Mouse (Mus musculus): ENCODE data around the gene Rdh5. TPM values are rescaled to one million over a fixed set of nuclear protein-coding genes. Genes with fewer than 3 reads are reported as not detected.

Gene Rdh5
- polyA plus RNA-seq (2012; rRNA removed) = 37.0 and 45.7 TPM in 2 replicates

GRCm38 (mm10) chr10:128922822-128923012 lies at the start of gene Rdh5:
TSS of gene Rdh5 (minus strand) at chr10:128922888.
- WGBS = 7% methylated on average over 1 of the region's 1 CpGs
- TF ChIP-seq CTCF (IDR thresholded peaks at IDR 0.05; ENCODE audit: borderline replicate concordance, insufficient read depth, low read depth, low read length) (no peak), POLR2A (IDR thresholded peaks at IDR 0.05; ENCODE audit: borderline replicate concordance, insufficient read depth, low read length) (no peak)
- no peak for DNase-seq
- H3K4me1 ChIP-seq (ENCODE audit: control insufficient read depth, insufficient read depth, low read length) = peaks cover 42% of the 10 kb centered on the region
- H3K4me3 ChIP-seq (replicated peaks; ENCODE audit: insufficient read depth, low read depth, low read length) = peak within 1 kb of the TSS; percentile 69
- H3K27me3 ChIP-seq (ENCODE audit: control insufficient read depth, insufficient read depth, low read length) = no peaks in the 10 kb centered on the region
- peak within 1 kb of the TSS; percentile 93 for H3K27ac ChIP-seq (ENCODE audit: insufficient read depth, low read length)

- WGBS = 31% methylated on average over 1 of the region's 1 CpGs
- H3K4me1 ChIP-seq (ENCODE audit: control insufficient read depth, insufficient read depth, low read length) = no peaks in the 10 kb centered on the region
- no peak for TF ChIP-seq CTCF (IDR thresholded peaks at IDR 0.05; ENCODE audit: borderline replicate concordance, insufficient read depth, low read depth, low read length)
- no peak for TF ChIP-seq POLR2A (IDR thresholded peaks at IDR 0.05; ENCODE audit: borderline replicate concordance, insufficient read depth, low read length)
- DNase-seq = no peak
- no peak overlapping the region for H3K27ac ChIP-seq (ENCODE audit: insufficient read depth, low read length)
- H3K27me3 ChIP-seq (ENCODE audit: control insufficient read depth, insufficient read depth, low read length) = no peaks in the 10 kb centered on the region; the same call in 1 of the 2 replicates
- no peak overlapping the region for H3K4me3 ChIP-seq (replicated peaks; ENCODE audit: insufficient read depth, low read depth, low read length)
Measured at GRCm38 (mm10) chr10:128970740-128971250, 48.1 kb upstream of the Rdh5 start.

- no peaks in the 10 kb centered on the region for H3K4me1 ChIP-seq (ENCODE audit: control insufficient read depth, insufficient read depth, low read length)
- no peak for TF ChIP-seq CTCF (IDR thresholded peaks at IDR 0.05; ENCODE audit: borderline replicate concordance, insufficient read depth, low read depth, low read length)
- no peak for TF ChIP-seq POLR2A (IDR thresholded peaks at IDR 0.05; ENCODE audit: borderline replicate concordance, insufficient read depth, low read length)
- 31% methylated on average over 1 of the region's 1 CpGs for WGBS
Measured at GRCm38 (mm10) chr10:128968341-128968749, 45.7 kb upstream of the Rdh5 start.

GRCm38 (mm10) chr10:128965871-128966270 lies 43.2 kb upstream of the Rdh5 start:
- no peak for DNase-seq
- H3K27me3 ChIP-seq (ENCODE audit: control insufficient read depth, insufficient read depth, low read length) = no peaks in the 10 kb centered on the region; the same call in 1 of the 2 replicates
- no peak overlapping the region for H3K4me3 ChIP-seq (replicated peaks; ENCODE audit: insufficient read depth, low read depth, low read length)
- no peaks in the 10 kb centered on the region for H3K4me1 ChIP-seq (ENCODE audit: control insufficient read depth, insufficient read depth, low read length)
- WGBS = 81% methylated on average over 6 of the region's 6 CpGs
- no peak for TF ChIP-seq POLR2A (IDR thresholded peaks at IDR 0.05; ENCODE audit: borderline replicate concordance, insufficient read depth, low read length)
- TF ChIP-seq CTCF (IDR thresholded peaks at IDR 0.05; ENCODE audit: borderline replicate concordance, insufficient read depth, low read depth, low read length) = no peak
- no peak overlapping the region for H3K27ac ChIP-seq (ENCODE audit: insufficient read depth, low read length)

More at GRCm38 (mm10) chr10:128968341-128968749, 45.7 kb upstream of the Rdh5 start:
- DNase-seq = no peak
- Histone ChIP-seq H3K27ac (ENCODE audit: insufficient read depth, low read length) (no peak overlapping the region), H3K27me3 (ENCODE audit: control insufficient read depth, insufficient read depth, low read length) (no peaks in the 10 kb centered on the region; the same call in 1 of the 2 replicates), H3K4me3 (replicated peaks; ENCODE audit: insufficient read depth, low read depth, low read length) (no peak overlapping the region)

GRCm38 (mm10) chr10:128964961-128965360 lies 42.3 kb upstream of the Rdh5 start:
- TF ChIP-seq CTCF (IDR thresholded peaks at IDR 0.05; ENCODE audit: borderline replicate concordance, insufficient read depth, low read depth, low read length) (no peak), POLR2A (IDR thresholded peaks at IDR 0.05; ENCODE audit: borderline replicate concordance, insufficient read depth, low read length) (no peak)
- Histone ChIP-seq H3K27me3 (ENCODE audit: control insufficient read depth, insufficient read depth, low read length) (no peaks in the 10 kb centered on the region; the same call in 1 of the 2 replicates), H3K27ac (ENCODE audit: insufficient read depth, low read length) (no peak overlapping the region), H3K4me1 (ENCODE audit: control insufficient read depth, insufficient read depth, low read length) (no peaks in the 10 kb centered on the region), H3K4me3 (replicated peaks; ENCODE audit: insufficient read depth, low read depth, low read length) (no peak overlapping the region)
- 79% methylated on average over 2 of the region's 2 CpGs for WGBS
- no peak for DNase-seq

- H3K4me1 ChIP-seq (ENCODE audit: control insufficient read depth, insufficient read depth, low read length) = no peaks in the 10 kb centered on the region; the same call in 1 of the 2 replicates
- TF ChIP-seq CTCF (IDR thresholded peaks at IDR 0.05; ENCODE audit: borderline replicate concordance, insufficient read depth, low read depth, low read length) (no peak), POLR2A (IDR thresholded peaks at IDR 0.05; ENCODE audit: borderline replicate concordance, insufficient read depth, low read length) (no peak)
- H3K27me3 ChIP-seq (ENCODE audit: control insufficient read depth, insufficient read depth, low read length) = no peaks in the 10 kb centered on the region
- H3K27ac ChIP-seq (ENCODE audit: insufficient read depth, low read length) = no peak within 1 kb of the TSS
- 79% methylated on average over 12 of the region's 12 CpGs for WGBS
- DNase-seq = no peak
- H3K4me3 ChIP-seq (replicated peaks; ENCODE audit: insufficient read depth, low read depth, low read length) = no peak within 1 kb of the TSS
Measured at GRCm38 (mm10) chr10:128960590-128961584, 38.2 kb upstream of the Rdh5 start, which contains the start of gene Mettl7b. TSS of gene Mettl7b (minus strand) at chr10:128960988.

- DNase-seq = no peak
- no peaks in the 10 kb centered on the region; the same call in 1 of the 2 replicates for H3K4me1 ChIP-seq (ENCODE audit: control insufficient read depth, insufficient read depth, low read length)
- 63% methylated on average over 4 of the region's 4 CpGs for WGBS
- no peaks in the 10 kb centered on the region for H3K27me3 ChIP-seq (ENCODE audit: control insufficient read depth, insufficient read depth, low read length)
- no peak overlapping the region for H3K4me3 ChIP-seq (replicated peaks; ENCODE audit: insufficient read depth, low read depth, low read length)
- TF ChIP-seq POLR2A (IDR thresholded peaks at IDR 0.05; ENCODE audit: borderline replicate concordance, insufficient read depth, low read length) (no peak), CTCF (IDR thresholded peaks at IDR 0.05; ENCODE audit: borderline replicate concordance, insufficient read depth, low read depth, low read length) (no peak)
- no peak overlapping the region for H3K27ac ChIP-seq (ENCODE audit: insufficient read depth, low read length)
Measured at GRCm38 (mm10) chr10:128960142-128960541, 37.5 kb upstream of the Rdh5 start.
